Mouse (Mus musculus) left cerebral cortex, adult 9 months (tissue): ENCODE results near the gene Trir.

Source experiments
- DNase-seq, 2 experiments: peaks; one replicate each; pipeline ENCODE4 v3.0.0; 2022; ENCODE audit warnings: low spot score in 2 of 2

Trir gene

GRCm38 (mm10) chr8:84994375-84994774, 32.2 kb upstream of the Trir start:
- no peak for DNase-seq

GRCm38 (mm10) chr8:84995680-84996079, 30.9 kb upstream of the Trir start:
- DNase-seq: no peak

- DNase-seq: no peak
Measured at GRCm38 (mm10) chr8:84996978-84997377, 29.6 kb upstream of the Trir start.

GRCm38 (mm10) chr8:84997649-84998295, 28.9 kb upstream of the Trir start:
- peak in 1 of 2 experiments; percentile 95 for DNase-seq

- DNase-seq: no peak
Measured at GRCm38 (mm10) chr8:85007686-85008085, 18.9 kb upstream of the Trir start.

GRCm38 (mm10) chr8:85011242-85011641, 15.4 kb upstream of the Trir start:
- no peak for DNase-seq

- DNase-seq: peak in 1 of 2 experiments; percentile 85
Measured at GRCm38 (mm10) chr8:85013230-85013840, 13.3 kb upstream of the Trir start.

GRCm38 (mm10) chr8:85014431-85014830, 12.2 kb upstream of the Trir start, which contains the start of gene Best2:
Best2 (minus strand) TSS chr8:85014531.
- DNase-seq: no peak

- DNase-seq: no peak
Measured at GRCm38 (mm10) chr8:85016724-85017123, 9.9 kb upstream of the Trir start.

- no peak for DNase-seq
Measured at GRCm38 (mm10) chr8:85017209-85017608, 9.4 kb upstream of the Trir start.

GRCm38 (mm10) chr8:85021514-85022055, 5.0 kb upstream of the Trir start:
- DNase-seq: no peak

- DNase-seq: no peak
Measured at GRCm38 (mm10) chr8:85023846-85024245, 2.8 kb upstream of the Trir start.

GRCm38 (mm10) chr8:85025098-85025932, 1.3 kb upstream of the Trir start, which contains the start of gene Asna1:
Asna1 (minus strand) TSS chr8:85025281.
- peak; percentile 85 to 87 for DNase-seq

- DNase-seq: no peak
Measured at GRCm38 (mm10) chr8:85027516-85027855, 863 bp downstream of the Trir start.

- DNase-seq: no peak
Measured at GRCm38 (mm10) chr8:85027922-85028321, 1.3 kb downstream of the Trir start.

GRCm38 (mm10) chr8:85029271-85029670, 2.6 kb downstream of the Trir start:
- DNase-seq: no peak

GRCm38 (mm10) chr8:85032622-85033311, 6.1 kb downstream of the Trir start:
- DNase-seq: no peak

- no peak for DNase-seq
Measured at GRCm38 (mm10) chr8:85033867-85034266, 7.2 kb downstream of the Trir start.

GRCm38 (mm10) chr8:85034764-85035163, 8.1 kb downstream of the Trir start:
- peak in 1 of 2 experiments; percentile 76 for DNase-seq

- no peak for DNase-seq
Measured at GRCm38 (mm10) chr8:85035165-85035727, 8.6 kb downstream of the Trir start.

GRCm38 (mm10) chr8:85035728-85036310, 9.2 kb downstream of the Trir start:
- no peak for DNase-seq
